Mouse (Mus musculus): ENCODE data around the gene Anks1b. TPM values are rescaled to one million over a fixed set of nuclear protein-coding genes. Genes with fewer than 3 reads are reported as not detected.

The Anks1b gene
- polyA plus RNA-seq, 1 experiment from 2014 or later, result 52.2 TPM

- H3K36me3 ChIP-seq, result peaks cover 13% of the 10 kb centered on the region
- WGBS, result 34% methylated on average over 4 of the region's 4 CpGs
- peaks cover 46% of the 10 kb centered on the region for H3K27me3 ChIP-seq
These were observed 1097.3 kb downstream of the Anks1b start for GRCm38 (mm10) chr10:90970560-90970959.

DNA sequence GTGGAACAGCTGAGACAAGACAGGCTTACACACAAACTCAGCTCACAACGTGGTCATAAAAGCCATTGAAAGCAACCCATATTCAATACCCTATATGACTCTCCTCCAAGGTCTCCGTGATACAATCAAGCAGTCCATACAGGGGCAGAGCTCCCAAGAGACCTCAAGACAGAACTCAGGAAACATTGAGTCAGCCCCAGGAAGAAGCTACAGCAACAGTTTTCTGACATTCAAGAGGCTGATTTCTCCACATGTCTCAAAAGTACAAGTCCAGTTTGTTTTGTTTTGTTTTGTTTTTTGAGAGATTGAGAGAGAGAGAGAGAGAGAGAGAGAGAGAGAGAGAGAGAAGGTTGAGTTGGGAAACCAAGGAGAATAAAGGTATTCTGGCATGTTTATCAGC, 1100.8 kb downstream of the Anks1b start:
- no peak overlapping the region for H3K9ac ChIP-seq
- no peaks in the 10 kb centered on the region for H3K36me3 ChIP-seq
- H3K4me2 ChIP-seq, result no peak overlapping the region
- H3K9me3 ChIP-seq, result no peaks in the 10 kb centered on the region
- H3K27ac ChIP-seq, result no peak overlapping the region
- H3K4me3 ChIP-seq, result no peak overlapping the region
- peaks cover 11% of the 10 kb centered on the region for H3K4me1 ChIP-seq (replicated peaks)
- H3K27me3 ChIP-seq, result peaks cover 14% of the 10 kb centered on the region
- 71% methylated on average over 2 of the region's 2 CpGs for WGBS
- no peak for ATAC-seq (ENCODE audit: low FRiP score)

More at GRCm38 (mm10) chr10:90970560-90970959, 1097.3 kb downstream of the Anks1b start:
- Histone ChIP-seq H3K27ac (no peak overlapping the region), H3K4me3 (no peak overlapping the region), H3K4me2 (no peak overlapping the region), H3K9ac (no peak overlapping the region), H3K4me1 (replicated peaks) (peaks cover 25% of the 10 kb centered on the region), H3K9me3 (no peaks in the 10 kb centered on the region)
- no peak for ATAC-seq (ENCODE audit: low FRiP score)

DNA sequence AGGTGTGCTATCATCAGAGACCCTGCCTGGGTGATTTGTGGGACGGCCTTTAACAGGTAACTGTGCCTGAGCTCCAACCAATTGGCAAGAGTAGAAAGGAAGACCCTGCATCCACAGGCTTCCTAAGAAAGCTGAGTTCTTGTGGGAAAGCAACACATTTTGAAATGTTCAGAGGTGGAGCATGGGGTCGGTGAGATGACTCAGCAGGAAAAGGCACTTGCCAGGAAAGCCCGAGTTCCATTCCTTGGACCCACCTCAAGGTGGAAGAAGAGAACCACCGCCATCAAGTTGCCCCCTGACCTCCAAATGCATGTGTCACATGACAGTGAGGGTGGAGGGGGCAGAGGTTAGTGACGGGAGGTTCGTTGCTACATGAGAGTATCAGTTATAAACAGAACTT, 1101.2 kb downstream of the Anks1b start:
- no peak overlapping the region for H3K4me2 ChIP-seq
- no peaks in the 10 kb centered on the region for H3K9me3 ChIP-seq
- H3K9ac ChIP-seq, result no peak overlapping the region
- no peak overlapping the region for H3K27ac ChIP-seq
- peaks cover 10% of the 10 kb centered on the region for H3K27me3 ChIP-seq
- WGBS, result 87% methylated on average over 6 of the region's 6 CpGs
- no peak for ATAC-seq (ENCODE audit: low FRiP score)
- H3K4me1 ChIP-seq (replicated peaks), result peaks cover 7% of the 10 kb centered on the region
- H3K4me3 ChIP-seq, result no peak overlapping the region
- H3K36me3 ChIP-seq, result no peaks in the 10 kb centered on the region

DNA sequence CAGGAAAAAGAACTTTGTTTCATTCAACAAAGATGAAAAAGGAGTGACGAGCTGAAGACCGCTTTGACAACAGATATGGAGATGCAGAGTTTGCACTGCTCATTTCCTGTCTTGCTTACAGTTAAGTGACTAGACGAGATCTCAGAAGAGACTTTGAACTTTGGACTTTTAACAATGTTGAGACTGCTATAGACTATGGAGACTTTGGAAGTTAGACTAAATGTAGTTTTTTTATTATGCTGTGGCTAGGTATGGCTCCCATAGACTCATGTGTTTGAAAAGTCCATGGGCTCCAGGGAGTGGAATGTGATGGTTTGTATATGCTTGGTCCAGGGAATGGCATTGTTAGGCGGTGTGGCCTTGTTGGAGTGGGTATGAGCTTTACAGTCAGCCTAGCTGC, 1108.5 kb downstream of the Anks1b start:
- Histone ChIP-seq H3K27ac (no peak overlapping the region), H3K4me1 (replicated peaks) (no peaks in the 10 kb centered on the region), H3K36me3 (no peaks in the 10 kb centered on the region), H3K9ac (no peak overlapping the region), H3K4me2 (no peak overlapping the region), H3K9me3 (no peaks in the 10 kb centered on the region), H3K4me3 (no peak overlapping the region), H3K27me3 (no peaks in the 10 kb centered on the region)
- no peak for ATAC-seq (ENCODE audit: low FRiP score)
- WGBS, result 98% methylated on average over 4 of the region's 4 CpGs

DNA sequence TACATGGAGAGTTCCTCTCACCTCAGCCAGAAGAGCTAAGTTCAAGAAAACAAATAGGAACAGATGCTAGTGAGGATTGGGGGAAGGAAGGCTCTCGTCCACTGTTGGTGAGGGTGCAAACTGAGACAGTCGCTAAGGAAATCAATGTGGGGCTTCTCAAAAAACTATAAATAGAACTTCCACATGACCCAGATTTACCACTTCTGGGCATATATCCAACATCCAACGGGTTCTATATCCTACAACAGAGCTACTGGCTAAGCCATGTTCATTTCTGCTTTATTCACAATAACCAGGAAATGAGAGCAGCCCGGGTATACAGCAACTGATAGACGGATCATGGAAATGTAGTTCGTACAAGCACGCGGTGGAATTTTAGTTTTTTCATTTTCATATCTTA, 1109.7 kb downstream of the Anks1b start:
- no peaks in the 10 kb centered on the region for H3K27me3 ChIP-seq
- ATAC-seq (ENCODE audit: low FRiP score), result no peak
- no peaks in the 10 kb centered on the region for H3K4me1 ChIP-seq (replicated peaks)
- H3K4me2 ChIP-seq, result no peak overlapping the region
- no peak overlapping the region for H3K9ac ChIP-seq
- H3K36me3 ChIP-seq, result no peaks in the 10 kb centered on the region
- H3K4me3 ChIP-seq, result no peak overlapping the region
- 85% methylated on average over 8 of the region's 8 CpGs for WGBS
- H3K9me3 ChIP-seq, result no peaks in the 10 kb centered on the region
- no peak overlapping the region for H3K27ac ChIP-seq

DNA sequence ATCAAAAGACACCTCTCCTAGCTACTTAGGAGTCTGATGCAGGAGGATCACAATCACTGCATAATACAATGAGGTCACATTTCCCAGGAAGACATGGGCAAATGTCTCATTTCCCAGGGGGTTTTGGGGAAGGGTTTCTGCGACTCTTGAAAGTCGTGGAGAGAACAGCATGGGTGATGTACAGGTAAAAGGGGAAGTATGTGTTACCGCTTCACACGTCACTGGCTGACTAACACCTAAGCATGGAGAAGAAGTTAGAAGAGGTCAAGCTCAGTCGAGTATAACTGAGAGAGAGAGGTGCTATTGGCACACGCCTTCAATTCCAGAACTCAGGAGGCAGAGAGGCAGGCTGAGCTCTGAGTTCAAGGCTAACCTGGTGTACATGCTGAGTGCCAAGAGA, 1117.0 kb downstream of the Anks1b start:
- no peak overlapping the region for H3K27ac ChIP-seq
- H3K4me2 ChIP-seq, result no peak overlapping the region
- ATAC-seq (ENCODE audit: low FRiP score), result no peak
- no peak overlapping the region for H3K4me3 ChIP-seq
- no peaks in the 10 kb centered on the region for H3K9me3 ChIP-seq
- 0 out of 2 replicates have a peak, but pooled peaks cover 2% of the 10 kb centered on the region for H3K4me1 ChIP-seq (replicated peaks)
- H3K36me3 ChIP-seq, result peaks cover 41% of the 10 kb centered on the region
- no peak overlapping the region for H3K9ac ChIP-seq
- H3K27me3 ChIP-seq, result no peaks in the 10 kb centered on the region
- 90% methylated on average over 6 of the region's 6 CpGs for WGBS

DNA sequence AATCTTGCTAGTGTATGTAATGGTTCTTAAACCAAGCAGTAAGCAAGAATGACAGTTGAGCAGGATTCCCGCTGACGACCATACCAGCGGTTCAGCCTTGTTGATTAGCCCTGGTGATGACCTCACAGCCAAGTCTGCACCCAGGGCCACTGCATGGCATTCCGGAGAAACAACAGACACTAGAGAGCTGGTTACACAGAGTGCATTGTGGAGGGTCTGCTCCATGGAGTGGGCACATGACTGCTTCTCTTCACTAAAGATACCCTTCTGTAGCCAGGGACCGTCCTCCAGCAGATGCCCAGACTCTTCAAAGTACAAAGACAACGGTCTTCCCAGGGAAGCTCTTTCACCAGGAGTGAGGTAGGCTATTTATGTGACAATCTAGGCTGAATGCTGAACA, 1118.9 kb downstream of the Anks1b start:
- Histone ChIP-seq H3K36me3 (peaks cover 57% of the 10 kb centered on the region), H3K9ac (no peak overlapping the region), H3K27ac (no peak overlapping the region), H3K4me2 (no peak overlapping the region), H3K4me3 (no peak overlapping the region), H3K4me1 (replicated peaks) (0 out of 2 replicates have a peak, but pooled peaks cover 2% of the 10 kb centered on the region), H3K9me3 (no peaks in the 10 kb centered on the region), H3K27me3 (no peaks in the 10 kb centered on the region)
- 86% methylated on average over 6 of the region's 6 CpGs for WGBS
- ATAC-seq (ENCODE audit: low FRiP score), result no peak

DNA sequence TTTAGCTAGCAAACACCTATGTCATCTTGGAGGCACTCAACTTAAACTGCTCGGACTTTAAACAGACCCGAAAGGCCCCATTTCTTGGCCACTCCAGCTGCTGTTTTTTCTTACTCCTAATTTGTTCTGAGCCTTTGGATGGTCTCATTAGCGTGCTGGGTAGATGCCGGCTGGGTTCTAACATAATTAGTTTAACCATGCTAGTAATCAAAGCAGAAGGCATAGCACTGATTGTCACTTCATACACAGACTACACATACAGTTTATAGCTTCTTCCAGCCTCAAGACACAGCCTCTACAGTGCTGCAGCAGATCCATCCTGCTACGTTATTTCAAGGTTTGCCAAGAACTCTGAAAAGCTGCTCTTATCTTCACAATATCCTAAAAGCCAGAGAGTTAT, 1120.6 kb downstream of the Anks1b start:
- Histone ChIP-seq H3K9me3 (no peaks in the 10 kb centered on the region), H3K27me3 (no peaks in the 10 kb centered on the region), H3K27ac (no peak overlapping the region), H3K4me1 (replicated peaks) (0 out of 2 replicates have a peak, but pooled peaks cover 2% of the 10 kb centered on the region), H3K4me3 (no peak overlapping the region), H3K4me2 (no peak overlapping the region), H3K36me3 (peaks cover 57% of the 10 kb centered on the region), H3K9ac (no peak overlapping the region)
- WGBS, result 75% methylated on average over 5 of the region's 5 CpGs
- ATAC-seq (ENCODE audit: low FRiP score), result no peak

DNA sequence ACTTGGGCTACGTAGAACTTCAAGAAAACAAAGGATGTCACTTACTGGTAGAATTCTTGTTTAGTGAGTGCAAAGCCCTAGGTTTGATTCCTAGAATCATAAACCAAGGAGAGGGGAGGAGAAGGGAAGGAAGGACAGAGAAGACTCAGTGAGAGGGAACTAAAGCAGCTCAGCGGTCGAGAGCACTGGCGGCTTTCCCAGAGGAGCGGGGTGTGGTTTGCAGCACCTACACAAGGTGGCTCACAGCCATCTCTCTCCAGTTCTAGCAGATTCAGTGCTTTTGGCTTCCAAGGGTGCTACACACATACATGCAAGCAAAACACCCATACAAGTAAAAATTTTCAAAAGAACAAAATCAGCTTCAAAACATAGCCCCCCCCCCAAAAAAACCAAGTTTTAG, 1126.6 kb downstream of the Anks1b start:
- Histone ChIP-seq H3K27ac (no peak overlapping the region), H3K4me2 (no peak overlapping the region), H3K36me3 (peaks cover 35% of the 10 kb centered on the region), H3K9me3 (no peaks in the 10 kb centered on the region), H3K4me3 (no peak overlapping the region), H3K9ac (no peak overlapping the region), H3K27me3 (no peaks in the 10 kb centered on the region), H3K4me1 (replicated peaks) (no peaks in the 10 kb centered on the region)
- WGBS, result 92% methylated on average over 5 of the region's 5 CpGs
- ATAC-seq (ENCODE audit: low FRiP score), result no peak

- peaks cover 21% of the 10 kb centered on the region for H3K36me3 ChIP-seq
- H3K27ac ChIP-seq, result no peak overlapping the region
- no peak overlapping the region for H3K9ac ChIP-seq
- no peaks in the 10 kb centered on the region for H3K9me3 ChIP-seq
- H3K27me3 ChIP-seq, result no peaks in the 10 kb centered on the region
- no peak overlapping the region for H3K4me3 ChIP-seq
- no peak overlapping the region for H3K4me2 ChIP-seq
- H3K4me1 ChIP-seq (replicated peaks), result no peaks in the 10 kb centered on the region
- no peak for ATAC-seq (ENCODE audit: low FRiP score)
- WGBS, result 65% methylated on average over 13 of the region's 13 CpGs
These were observed 1128.1 kb downstream of the Anks1b start for GRCm38 (mm10) chr10:91001421-91001820.

DNA sequence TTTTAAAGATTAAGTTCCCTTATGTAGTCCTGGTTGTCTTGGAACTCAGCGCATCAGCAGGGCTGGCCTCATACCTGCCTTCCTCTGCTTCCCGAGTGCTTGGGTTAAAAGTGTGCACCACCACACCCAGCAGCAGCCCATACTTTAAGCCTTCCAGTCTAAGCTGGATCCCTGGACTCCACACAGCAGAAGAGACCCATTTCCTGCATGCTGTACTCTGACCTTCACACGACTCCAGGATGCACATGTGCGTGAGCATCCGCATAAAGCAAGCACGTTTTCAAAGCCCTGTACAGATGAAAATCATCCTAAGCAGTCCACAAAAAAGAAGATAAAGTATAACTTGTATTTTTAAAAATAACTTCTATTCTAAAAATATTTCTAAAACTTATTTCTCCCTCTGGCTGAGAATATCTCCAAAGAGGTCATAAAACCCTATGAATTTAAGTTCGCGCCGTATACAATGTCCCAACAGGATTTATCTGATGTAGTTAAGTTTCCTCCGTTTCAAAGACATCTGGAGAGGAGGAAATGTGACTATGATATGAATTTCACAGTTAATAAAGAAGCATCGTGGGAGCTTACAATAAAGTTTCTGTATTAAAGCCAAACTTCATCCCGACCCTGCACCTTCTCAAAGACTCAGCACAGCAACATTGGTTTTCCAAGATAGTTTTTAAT, 1132.7 kb downstream of the Anks1b start:
- no peak overlapping the region for H3K4me3 ChIP-seq
- H3K36me3 ChIP-seq, result peaks cover 24% of the 10 kb centered on the region
- ATAC-seq (ENCODE audit: low FRiP score), result no peak
- no peaks in the 10 kb centered on the region for H3K27me3 ChIP-seq
- no peak overlapping the region for H3K9ac ChIP-seq
- 95% methylated on average over 12 of the region's 12 CpGs for WGBS
- no peaks in the 10 kb centered on the region for H3K4me1 ChIP-seq (replicated peaks)
- no peak overlapping the region for H3K27ac ChIP-seq
- H3K9me3 ChIP-seq, result no peaks in the 10 kb centered on the region
- no peak overlapping the region for H3K4me2 ChIP-seq

All from hindbrain, embryonic 13.5 days (tissue).